Mouse (Mus musculus): Measurements from ENCODE around the gene Smurf1.

Gene Smurf1

GRCm38 (mm10) chr5:144915828-144916227 is 49.8 kb downstream of the Smurf1 start:
- no peak for DNase-seq (ENCODE audit: low read depth, low spot score)

DNA sequence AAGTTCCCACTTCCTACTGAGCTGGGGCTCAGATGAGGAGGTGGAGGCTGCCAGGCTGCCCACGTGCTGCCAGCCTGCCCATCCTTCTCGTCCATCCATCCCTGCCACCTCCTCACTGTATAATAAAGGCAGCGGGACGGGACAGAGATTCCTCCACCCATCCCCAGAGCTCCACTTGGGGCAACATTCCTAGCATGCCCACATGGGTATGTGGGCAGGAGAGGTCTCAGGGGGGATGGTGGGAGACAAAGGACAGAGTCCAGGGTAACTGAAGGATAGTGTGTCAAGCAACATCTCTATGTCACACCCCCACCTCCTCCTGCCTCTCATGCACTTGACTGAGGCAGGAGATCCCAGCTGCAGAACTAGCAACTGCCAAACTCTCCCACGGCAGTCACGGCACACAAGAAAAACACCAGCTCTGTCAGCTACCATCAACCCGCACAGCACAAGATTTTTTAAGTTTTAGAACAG is 51.2 kb downstream of the Smurf1 start:
- DNase-seq (ENCODE audit: low read depth, low spot score), result peak; percentile 83

GRCm38 (mm10) chr5:144913923-144914322 is 51.7 kb downstream of the Smurf1 start:
- no peak for DNase-seq (ENCODE audit: low read depth, low spot score)

GRCm38 (mm10) chr5:144913361-144913760 is 52.3 kb downstream of the Smurf1 start:
- no peak for DNase-seq (ENCODE audit: low read depth, low spot score)

DNA sequence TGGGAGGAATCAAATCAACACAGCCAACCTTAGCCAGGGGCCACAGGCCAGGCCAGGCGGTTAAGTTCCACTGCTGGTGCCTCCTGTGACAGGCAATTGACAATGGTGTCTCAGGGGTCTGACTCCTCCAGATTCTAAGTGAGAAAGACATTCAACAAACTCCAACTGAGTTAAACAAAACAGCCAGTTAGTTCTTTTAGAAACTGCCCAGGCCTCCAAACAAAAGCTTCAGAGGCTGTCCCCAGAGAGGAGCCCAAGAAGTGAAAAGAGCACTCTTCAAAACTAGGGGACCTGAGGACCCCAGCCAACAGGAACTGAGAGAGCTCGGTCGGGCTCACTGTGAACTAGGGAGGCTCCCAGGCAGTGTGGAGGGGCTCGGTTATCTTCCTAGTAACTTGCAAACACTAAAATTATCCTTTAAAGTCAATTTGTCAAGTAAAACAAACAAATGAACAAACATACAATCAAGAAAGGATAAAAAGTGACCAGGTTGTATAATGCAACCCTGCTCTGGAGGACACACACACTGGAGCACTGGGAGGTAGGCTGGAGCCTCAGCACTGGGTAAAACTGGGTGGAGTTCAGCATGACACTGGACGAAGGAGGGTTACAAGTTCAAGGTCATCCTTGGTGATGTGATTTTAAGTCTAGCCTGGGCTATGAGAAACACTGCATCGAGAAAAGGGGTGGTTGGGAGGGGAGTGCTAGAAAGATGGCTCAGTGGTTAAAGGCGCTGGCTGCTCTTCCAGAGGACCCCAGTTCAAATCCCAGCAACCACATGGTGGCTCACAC is 52.9 kb downstream of the Smurf1 start:
- no peak for DNase-seq (ENCODE audit: low read depth, low spot score)

DNA sequence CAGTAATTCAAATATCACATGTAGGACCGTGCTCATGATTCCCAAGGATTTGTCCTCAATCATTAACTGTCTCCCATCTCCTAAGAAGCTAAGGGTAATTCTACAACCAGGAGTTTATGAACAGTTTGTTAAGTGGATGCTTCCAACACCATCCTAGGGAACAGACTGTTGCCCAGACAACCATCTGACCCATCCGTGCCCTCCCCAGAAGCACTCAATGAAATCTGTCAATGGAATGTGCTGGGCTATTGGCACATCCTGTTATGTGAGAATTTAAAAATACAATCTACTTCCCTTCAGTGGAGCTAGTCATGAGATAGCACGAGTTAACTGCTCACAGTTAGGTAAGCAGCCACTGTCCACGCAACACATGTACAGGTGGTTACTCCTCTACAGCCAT is 56.1 kb downstream of the Smurf1 start:
- no peak for DNase-seq (ENCODE audit: low read depth, low spot score)

DNA sequence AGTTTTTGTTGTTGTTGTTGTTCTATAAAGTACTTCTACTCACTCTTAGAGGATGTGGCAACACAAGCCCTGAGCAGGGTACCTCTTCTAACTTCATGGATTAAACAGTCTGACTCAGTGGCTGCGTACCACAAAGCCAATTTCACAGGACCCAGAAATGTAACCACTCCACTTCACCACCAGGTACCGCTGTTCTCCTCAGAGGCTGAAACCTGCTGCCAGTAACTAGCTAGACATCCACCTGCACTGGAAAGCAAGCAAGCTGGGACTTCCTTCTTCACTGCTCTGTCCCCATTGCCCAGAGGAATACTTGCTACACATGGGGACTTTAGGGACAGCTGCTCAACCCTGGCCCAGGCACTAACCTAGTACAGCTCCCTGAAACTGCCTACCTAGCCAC is 58.1 kb downstream of the Smurf1 start:
- DNase-seq (ENCODE audit: low read depth, low spot score), result no peak

DNA sequence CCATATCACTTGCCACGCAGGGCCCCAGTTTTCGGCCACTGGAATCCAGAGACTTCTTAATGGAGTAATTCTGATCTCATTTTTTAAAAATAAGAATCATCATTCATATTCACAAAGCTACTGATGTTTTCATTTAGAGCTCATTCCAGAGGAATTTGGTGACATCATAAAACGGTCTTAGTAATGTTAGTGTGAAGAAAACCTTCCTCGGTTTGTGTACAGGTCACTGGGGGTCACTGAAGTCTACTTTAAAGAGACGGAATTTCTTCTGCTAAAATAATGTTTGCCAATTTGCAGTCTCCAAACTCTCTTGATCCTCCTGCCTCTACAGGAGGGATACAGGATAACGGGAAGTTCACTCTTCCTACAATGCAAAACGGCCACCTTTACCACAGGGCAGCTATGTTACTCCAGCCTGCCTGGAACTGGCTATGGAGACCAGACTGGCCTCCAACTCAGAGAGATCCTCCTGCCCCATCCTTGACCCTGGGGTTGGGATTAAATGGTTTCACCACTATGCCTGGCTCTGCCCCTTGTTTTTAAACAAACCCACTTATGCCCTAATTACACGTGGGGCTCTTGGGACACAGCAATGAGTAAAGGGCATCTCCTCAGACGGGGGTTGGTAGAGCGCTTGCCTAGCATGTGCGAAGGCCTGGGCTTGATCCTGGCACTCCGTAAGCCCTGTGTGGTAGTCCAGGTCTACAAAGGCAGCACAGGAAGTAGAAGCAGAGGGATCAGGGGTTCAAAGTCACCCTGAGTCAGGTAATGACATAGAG is 61.1 kb downstream of the Smurf1 start:
- no peak for DNase-seq (ENCODE audit: low read depth, low spot score)

DNA sequence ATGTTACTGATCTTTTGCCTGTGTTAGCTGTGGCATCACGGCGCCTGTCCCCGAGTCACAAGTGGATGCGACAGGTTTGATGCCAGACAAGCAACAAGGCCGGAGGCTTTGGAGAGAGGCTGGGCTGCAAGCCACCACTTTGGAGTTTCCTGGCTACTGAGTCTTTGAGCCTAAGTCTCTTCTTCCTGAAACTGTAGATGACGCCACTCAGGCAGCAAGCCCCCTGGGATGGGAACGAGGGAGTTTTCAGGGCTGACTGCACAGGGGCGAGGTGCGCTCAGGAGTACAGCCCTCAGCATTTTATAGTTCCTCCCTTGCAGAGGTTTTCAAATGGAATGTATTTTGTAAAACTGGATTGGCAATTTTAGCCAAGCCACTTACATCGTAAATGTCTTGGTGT is 63.9 kb downstream of the Smurf1 start:
- DNase-seq (ENCODE audit: low read depth, low spot score), result no peak

DNA sequence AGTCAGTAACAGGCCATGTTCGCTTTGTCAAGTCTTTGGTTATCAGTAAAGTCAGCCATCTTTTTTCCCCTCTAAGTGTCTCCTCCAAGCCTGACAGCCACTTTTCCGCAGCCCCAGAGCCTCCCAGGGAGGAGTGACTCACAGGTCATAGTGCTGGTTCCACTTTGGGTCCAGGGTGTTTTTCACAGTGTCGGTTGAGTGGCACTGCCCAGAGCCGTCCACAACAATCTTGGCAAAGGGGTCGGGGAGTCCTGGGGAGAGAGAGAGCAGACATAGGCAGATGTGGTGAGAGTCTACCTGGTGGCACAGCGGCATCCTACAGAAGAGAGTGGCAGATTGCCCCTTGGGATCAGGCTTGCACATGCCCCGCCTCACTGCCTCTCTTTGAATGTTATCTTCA is 64.6 kb downstream of the Smurf1 start:
- no peak for DNase-seq (ENCODE audit: low read depth, low spot score)

GRCm38 (mm10) chr5:144898448-144899052 is 67.1 kb downstream of the Smurf1 start:
- DNase-seq (ENCODE audit: low read depth, low spot score), result no peak

DNA sequence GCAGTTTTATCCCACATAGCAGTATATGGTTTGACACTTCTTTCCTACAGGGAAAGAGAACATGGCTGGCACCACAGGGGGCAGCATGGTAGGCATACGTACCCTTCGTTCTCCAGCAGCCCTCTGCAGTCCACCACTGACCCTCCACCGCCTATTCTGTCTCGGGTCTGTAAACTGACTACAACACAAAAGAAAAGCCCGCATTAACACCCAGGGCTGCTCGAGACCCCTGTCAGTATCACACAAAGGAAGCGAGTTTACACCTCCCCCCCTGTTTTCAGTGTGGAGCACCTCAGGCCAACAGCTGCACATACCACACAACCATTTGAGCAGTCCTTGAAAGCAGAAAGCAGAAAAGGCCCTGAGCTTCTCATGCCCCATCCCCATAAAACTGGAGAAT is 67.8 kb downstream of the Smurf1 start:
- no peak for DNase-seq (ENCODE audit: low read depth, low spot score)

- DNase-seq (ENCODE audit: low read depth, low spot score), result no peak
Measured at GRCm38 (mm10) chr5:144891276-144891675, 74.4 kb downstream of the Smurf1 start.

DNA sequence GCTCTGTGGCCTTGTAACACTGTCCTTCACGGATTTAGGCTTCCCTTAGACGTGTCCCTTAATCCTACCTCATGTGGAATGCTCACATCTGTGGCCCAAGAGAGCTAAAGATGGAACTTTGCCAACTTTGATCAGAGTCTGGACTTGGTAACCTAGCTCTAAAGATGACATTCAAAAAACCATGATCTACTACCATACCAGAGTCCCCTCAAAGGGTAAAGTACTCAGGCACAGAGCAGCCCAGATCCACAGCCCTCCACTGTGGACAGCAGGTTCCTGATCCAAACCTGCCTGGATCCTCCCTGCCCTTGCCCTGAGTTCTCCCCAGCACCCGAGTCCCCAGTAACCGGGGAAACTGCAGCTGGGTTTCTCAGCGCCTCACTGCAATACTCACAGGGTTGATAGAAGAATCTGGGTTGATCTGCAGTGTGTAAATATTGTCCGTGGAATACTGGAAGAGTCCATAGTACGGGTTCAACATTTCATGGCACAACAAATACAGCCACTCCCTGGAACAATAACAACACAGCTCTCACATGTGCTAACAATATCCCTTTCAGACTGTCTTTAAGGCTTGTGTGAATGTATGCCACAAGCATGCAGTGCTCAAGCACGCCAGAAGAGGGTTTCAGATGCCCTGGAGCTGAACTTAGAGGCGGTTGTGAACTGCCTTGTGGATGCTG is 79.5 kb downstream of the Smurf1 start:
- DNase-seq (ENCODE audit: low read depth, low spot score), result no peak

- DNase-seq (ENCODE audit: low read depth, low spot score), result peak; percentile 10
Measured at GRCm38 (mm10) chr5:144884629-144885217, 80.9 kb downstream of the Smurf1 start.

- DNase-seq (ENCODE audit: low read depth, low spot score), result peak; percentile 49
Measured at GRCm38 (mm10) chr5:144881670-144882399, 83.8 kb downstream of the Smurf1 start.

GRCm38 (mm10) chr5:144877021-144877420 is 88.6 kb downstream of the Smurf1 start:
- no peak for DNase-seq (ENCODE audit: low read depth, low spot score)

GRCm38 (mm10) chr5:144875892-144876291 is 89.8 kb downstream of the Smurf1 start:
- DNase-seq (ENCODE audit: low read depth, low spot score), result peak; percentile 38

DNA sequence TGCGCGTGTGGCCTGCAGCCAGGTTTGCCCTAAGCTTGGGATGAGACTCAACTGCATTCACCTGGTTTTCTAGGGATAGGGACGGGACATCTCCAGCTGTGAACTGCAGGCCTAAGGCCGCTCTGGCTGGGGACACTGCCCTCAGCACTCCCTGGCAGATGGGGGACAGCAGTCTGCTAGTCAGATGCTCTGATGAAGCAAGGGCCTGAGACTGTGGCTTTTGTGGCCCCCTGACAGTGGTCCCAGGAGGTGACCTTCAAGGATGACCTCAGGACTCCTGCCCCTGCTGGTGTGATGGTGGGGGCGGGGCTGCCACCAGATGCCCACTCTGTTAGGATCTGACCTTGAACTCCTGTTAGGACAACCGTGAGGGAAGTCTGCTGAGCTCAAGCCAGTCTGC is 90.4 kb downstream of the Smurf1 start:
- DNase-seq (ENCODE audit: low read depth, low spot score), result no peak

- DNase-seq (ENCODE audit: low read depth, low spot score), result no peak
Measured at GRCm38 (mm10) chr5:144872867-144873266, 92.8 kb downstream of the Smurf1 start.

DNA sequence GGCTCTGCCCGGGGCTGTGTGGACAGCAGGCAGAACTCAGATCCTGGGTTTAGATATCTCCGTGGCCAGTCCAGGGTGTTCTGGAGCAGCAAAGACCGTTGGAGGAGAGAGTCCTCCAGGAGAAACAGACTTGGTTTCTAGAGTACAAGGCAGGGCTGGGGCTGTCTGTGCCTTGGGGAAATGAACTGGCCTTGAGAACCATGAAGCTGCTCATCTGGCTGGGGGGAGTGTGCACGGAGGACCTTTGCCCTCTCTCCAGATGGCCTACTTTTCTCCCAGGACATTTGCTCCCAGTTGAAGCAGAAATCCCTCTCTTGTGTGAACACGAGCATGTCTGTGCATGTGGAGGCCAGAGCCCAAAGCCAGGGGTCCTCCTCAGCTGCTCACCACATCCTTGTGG is 93.3 kb downstream of the Smurf1 start:
- no peak for DNase-seq (ENCODE audit: low read depth, low spot score)
